Mouse (Mus musculus) lung, adult 2 months (tissue): ENCODE measurements around the gene Snai3.

Source experiments
- CTCF ChIP-seq: fragments of 200-500 bp; IDR thresholded peaks from 2 replicates; pipeline ENCODE4 v1.5.1; 2011; ENCODE audit warnings: mild to moderate bottlenecking, low read length, control low read depth; ENCODE audit not compliant: insufficient read depth
- POLR2A ChIP-seq: fragments of 200-500 bp; IDR thresholded peaks from 2 replicates; pipeline ENCODE4 v1.6.1; 2011; ENCODE audit warnings: low read depth, mild to moderate bottlenecking, control low read depth, low read length, borderline replicate concordance; ENCODE audit errors: extremely low read depth

GRCm38 (mm10) chr8:122473911-122474421, 13.4 kb upstream of the Snai3 start:
- TF ChIP-seq CTCF, result no peak
- TF ChIP-seq POLR2A, result no peak
